Mouse (Mus musculus) forebrain, embryonic 13.5 days (tissue): Measurements from ENCODE around the gene Nos2. TPM values are rescaled to one million over a fixed set of nuclear protein-coding genes. Genes with fewer than 3 reads are reported as not detected.
"Not testable (repeated sequence)": the region's sequence is repeated elsewhere in the genome, so short reads cannot be mapped to it uniquely, and the experiment has no call there.

Experiments
- ATAC-seq: fragments of 200-750 bp; cut with Nextera tagmentation; 2 replicates; pipeline ENCODE4 v1.8.0; 2017
- H3K27ac ChIP-seq: fragments of 300-500 bp; sonication (generic); 2 replicates; pipeline ENCODE4 v1.5.1; 2015; ENCODE audit warnings: inconsistent platforms, mild to moderate bottlenecking, moderate library complexity
- H3K27me3 ChIP-seq: fragments of 300-500 bp; sonication (generic); 2 replicates; pipeline ENCODE4 v1.6.1; 2015; ENCODE audit warnings: mild to moderate bottlenecking, inconsistent platforms
- H3K36me3 ChIP-seq: fragments of 300-500 bp; sonication (generic); 2 replicates; pipeline ENCODE4 v1.6.1; 2015; ENCODE audit warnings: mild to moderate bottlenecking, inconsistent platforms; ENCODE audit not compliant: poor library complexity, severe bottlenecking
- H3K4me1 ChIP-seq: fragments of 300-500 bp; sonication (generic); 2 replicates; pipeline ENCODE4 v1.6.1; 2015; ENCODE audit warnings: inconsistent platforms
- H3K4me2 ChIP-seq: fragments of 300-500 bp; sonication (generic); 2 replicates; pipeline ENCODE4 v1.6.1; 2015; ENCODE audit warnings: inconsistent platforms, mild to moderate bottlenecking, moderate library complexity
- H3K4me3 ChIP-seq: fragments of 300-500 bp; sonication (generic); 2 replicates; pipeline ENCODE4 v1.5.1; 2015; ENCODE audit warnings: mild to moderate bottlenecking, inconsistent platforms
- H3K9ac ChIP-seq: fragments of 300-500 bp; sonication (generic); 2 replicates; pipeline ENCODE4 v1.6.1; 2015; ENCODE audit warnings: mild to moderate bottlenecking, inconsistent platforms
- H3K9me3 ChIP-seq: fragments of 300-500 bp; sonication (generic); replicated peaks from 2 replicates; pipeline ENCODE4 v1.6.1; 2016; ENCODE audit warnings: inconsistent platforms
- WGBS: fragments of 180-500 bp; shearing (Covaris S2); methylation state at CpG from one replicate; pipeline ENCODE4 v1.1.7; 2015; 5-methylcytosine and 5-hydroxymethylcytosine counted together
- polyA plus RNA-seq: library from polyadenylated mRNA; unstranded; fragments of >200 nt; fragmentation: Nextera tagmentation; extraction: Ambion mirVana; gene quantifications from 2 replicates; pipeline ENCODE4 v1.2.1, GENCODE M21; 2015

Nos2 gene
- polyA plus RNA-seq, 1 experiment from 2014 or later = 0.57 TPM

DNA sequence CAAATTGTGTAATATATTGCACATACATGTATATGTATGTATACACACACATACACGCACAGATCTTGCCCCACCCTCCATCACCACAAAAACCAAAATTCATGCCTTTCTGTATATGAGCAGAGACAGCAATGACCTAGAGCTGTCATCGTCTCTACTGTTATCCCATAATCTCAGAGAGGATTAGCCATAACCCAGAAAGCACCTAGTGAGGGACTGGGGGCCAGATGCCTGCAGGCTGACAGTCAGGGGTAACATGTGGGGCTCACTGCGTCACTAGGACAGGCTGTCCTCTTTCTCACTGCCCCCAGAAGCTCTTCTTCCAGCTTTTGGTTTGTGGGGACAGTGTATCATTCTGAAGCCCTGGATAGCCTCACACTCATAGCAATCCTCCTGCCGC, 81.3 kb downstream of the Nos2 start:
- Histone ChIP-seq H3K27ac (no peak overlapping the region), H3K4me1 (no peaks in the 10 kb centered on the region), H3K27me3 (no peaks in the 10 kb centered on the region), H3K36me3 (no peaks in the 10 kb centered on the region), H3K9me3 (peaks cover 5% of the 10 kb centered on the region), H3K9ac (no peak overlapping the region), H3K4me3 (no peak overlapping the region), H3K4me2 (no peak overlapping the region)
- ATAC-seq = no peak
- 87% methylated on average over 4 of the region's 4 CpGs for WGBS

- WGBS = 83% methylated on average over 5 of the region's 5 CpGs
- Histone ChIP-seq H3K4me2 (no peak overlapping the region), H3K27me3 (no peaks in the 10 kb centered on the region), H3K36me3 (no peaks in the 10 kb centered on the region), H3K4me1 (no peaks in the 10 kb centered on the region), H3K9me3 (peaks cover 3% of the 10 kb centered on the region; the same call in 1 of the 2 replicates), H3K27ac (no peak overlapping the region), H3K4me3 (no peak overlapping the region), H3K9ac (no peak overlapping the region)
- no peak for ATAC-seq
These were observed 82.0 kb downstream of the Nos2 start for GRCm38 (mm10) chr11:79002551-79002951.

GRCm38 (mm10) chr11:79003053-79003768, 82.6 kb downstream of the Nos2 start:
- H3K4me3 ChIP-seq = no peak overlapping the region
- no peaks in the 10 kb centered on the region for H3K9me3 ChIP-seq
- WGBS = 87% methylated on average over 11 of the region's 11 CpGs
- H3K4me2 ChIP-seq = no peak overlapping the region
- H3K36me3 ChIP-seq = no peaks in the 10 kb centered on the region
- H3K27me3 ChIP-seq = no peaks in the 10 kb centered on the region
- H3K9ac ChIP-seq = no peak overlapping the region
- H3K4me1 ChIP-seq = no peaks in the 10 kb centered on the region
- no peak for ATAC-seq
- H3K27ac ChIP-seq = no peak overlapping the region

DNA sequence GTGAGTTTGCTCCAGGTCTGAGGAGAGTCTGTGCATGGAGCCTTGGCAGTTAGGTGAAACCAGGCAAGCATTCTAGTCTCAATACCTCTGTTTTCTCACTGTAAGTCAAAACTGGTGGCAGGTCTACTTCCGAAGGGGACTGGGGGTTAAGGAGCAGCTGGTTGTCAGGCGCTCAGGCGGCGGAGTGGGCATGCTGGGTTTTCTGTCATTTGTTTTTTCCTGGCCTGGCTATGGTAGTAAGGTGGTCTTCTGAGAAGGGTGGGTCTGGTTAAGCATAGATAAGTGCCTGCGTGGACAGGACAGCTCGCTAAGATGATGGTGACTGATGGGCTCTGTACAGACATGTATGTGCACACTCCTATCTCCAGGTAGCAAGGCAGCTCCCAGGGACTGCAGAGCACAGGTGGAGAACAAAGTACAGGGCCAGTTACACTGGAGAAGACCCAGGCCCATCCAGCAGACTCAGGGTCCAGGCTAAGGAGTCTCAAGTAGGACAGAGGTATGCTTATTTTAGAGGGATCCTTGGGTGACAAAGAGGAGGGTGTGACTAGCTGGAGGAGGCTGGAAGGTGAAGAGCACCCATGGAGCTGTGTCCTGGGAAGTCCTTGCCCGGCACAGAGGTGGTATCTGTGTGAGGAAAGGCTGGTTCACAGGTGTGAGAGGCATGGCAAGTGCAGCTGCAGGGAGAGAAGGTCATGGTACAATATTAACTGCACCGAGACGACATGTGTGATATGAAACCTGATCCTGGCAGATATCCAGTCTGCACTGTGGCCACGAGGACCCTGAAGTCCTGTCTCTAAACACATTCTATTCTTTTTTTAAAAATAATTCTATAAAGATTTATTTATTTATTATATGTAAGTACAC, 83.4 kb downstream of the Nos2 start:
- no peaks in the 10 kb centered on the region for H3K36me3 ChIP-seq
- ATAC-seq = no peak
- H3K4me1 ChIP-seq = no peaks in the 10 kb centered on the region
- H3K9ac ChIP-seq = no peak overlapping the region
- WGBS = 91% methylated on average over 10 of the region's 10 CpGs
- no peak overlapping the region for H3K4me2 ChIP-seq
- H3K9me3 ChIP-seq = no peaks in the 10 kb centered on the region
- H3K4me3 ChIP-seq = no peak overlapping the region
- no peak overlapping the region for H3K27ac ChIP-seq
- H3K27me3 ChIP-seq = no peaks in the 10 kb centered on the region

DNA sequence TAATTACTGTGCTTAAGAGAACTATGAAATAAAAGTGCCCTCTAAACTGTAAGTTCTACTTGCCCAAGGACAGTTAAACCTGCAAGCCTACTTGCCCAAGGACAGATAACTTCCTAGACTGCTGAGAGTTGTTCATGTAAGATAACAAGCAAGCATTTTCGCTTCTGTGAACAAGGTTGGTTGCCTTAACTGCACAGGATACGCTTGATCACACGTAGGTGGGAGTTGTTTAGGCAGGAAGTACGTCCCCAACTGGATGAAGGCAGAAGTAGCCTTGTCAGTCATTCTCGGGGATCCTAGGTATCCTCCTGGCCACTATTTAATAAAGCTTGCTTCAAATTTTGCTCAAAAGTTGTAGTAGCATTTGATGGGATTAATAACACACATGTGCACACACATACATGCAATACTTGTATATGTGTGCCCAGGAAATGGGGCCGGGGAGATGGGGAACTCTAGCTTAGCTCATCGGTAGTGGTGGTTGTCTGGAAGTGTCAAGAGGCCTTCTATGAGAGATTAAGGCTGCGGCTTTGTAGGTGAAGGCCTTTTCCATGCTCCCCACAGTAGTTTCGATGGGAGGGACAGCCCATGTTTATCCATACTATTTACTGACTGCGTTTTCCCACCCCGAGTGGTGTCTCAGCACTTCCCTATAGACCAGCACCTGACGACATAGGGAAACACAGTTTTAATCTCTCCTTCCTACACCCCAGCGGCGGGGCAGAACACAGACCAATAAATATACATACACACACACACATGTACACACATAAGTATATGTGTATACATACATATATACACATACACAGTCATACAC, 85.2 kb downstream of the Nos2 start:
- Histone ChIP-seq H3K27me3 (no peaks in the 10 kb centered on the region), H3K4me1 (no peaks in the 10 kb centered on the region), H3K36me3 (no peaks in the 10 kb centered on the region), H3K27ac (no peak overlapping the region), H3K4me3 (no peak overlapping the region), H3K9me3 (no peaks in the 10 kb centered on the region), H3K4me2 (no peak overlapping the region), H3K9ac (no peak overlapping the region)
- no peak for ATAC-seq
- WGBS = 90% methylated on average over 14 of the region's 14 CpGs

GRCm38 (mm10) chr11:79006417-79006816, 85.8 kb downstream of the Nos2 start:
- no peaks in the 10 kb centered on the region for H3K36me3 ChIP-seq
- no peaks in the 10 kb centered on the region for H3K4me1 ChIP-seq
- H3K4me2 ChIP-seq = no peak overlapping the region
- H3K27me3 ChIP-seq = no peaks in the 10 kb centered on the region
- H3K4me3 ChIP-seq = no peak overlapping the region
- no peak overlapping the region for H3K27ac ChIP-seq
- H3K9me3 ChIP-seq = no peaks in the 10 kb centered on the region
- H3K9ac ChIP-seq = no peak overlapping the region
- ATAC-seq = no peak
- 67% methylated on average over 5 of the region's 5 CpGs for WGBS

- not testable (repeated sequence) for H3K4me1 ChIP-seq, H3K36me3 ChIP-seq, ATAC-seq, H3K9me3 ChIP-seq, H3K4me2 ChIP-seq, H3K4me3 ChIP-seq, H3K9ac ChIP-seq, H3K27me3 ChIP-seq, H3K27ac ChIP-seq
- WGBS = 87% methylated on average over 3 of the region's 3 CpGs
These were observed 86.8 kb downstream of the Nos2 start for GRCm38 (mm10) chr11:79007356-79007755.

GRCm38 (mm10) chr11:79008007-79008775, 87.6 kb downstream of the Nos2 start:
- 88% methylated on average over 6 of the region's 6 CpGs for WGBS

DNA sequence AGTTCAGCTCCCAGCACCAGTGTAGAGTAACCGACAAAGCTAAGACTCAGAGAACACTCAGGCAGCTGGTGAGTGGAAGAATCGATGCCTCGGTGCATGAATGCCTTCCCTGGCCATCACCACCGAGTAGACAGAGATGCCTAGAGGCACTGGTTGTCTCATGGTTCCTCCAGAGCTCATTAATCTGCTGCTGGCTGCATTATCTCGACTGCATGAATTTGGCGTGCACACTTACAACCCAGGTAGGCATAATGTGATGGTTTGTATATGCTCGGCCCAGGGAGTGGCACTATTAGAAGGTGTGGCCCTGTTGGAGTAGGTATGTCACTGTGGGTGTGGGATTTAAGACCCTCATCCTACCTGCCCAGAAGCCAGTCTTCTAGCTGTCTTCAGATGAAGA, 88.3 kb downstream of the Nos2 start:
- no peaks in the 10 kb centered on the region for H3K36me3 ChIP-seq
- 91% methylated on average over 7 of the region's 7 CpGs for WGBS
- H3K4me3 ChIP-seq = no peak overlapping the region
- no peaks in the 10 kb centered on the region for H3K27me3 ChIP-seq
- ATAC-seq = no peak
- H3K4me2 ChIP-seq = no peak overlapping the region
- H3K9me3 ChIP-seq = no peaks in the 10 kb centered on the region
- H3K4me1 ChIP-seq = no peaks in the 10 kb centered on the region
- H3K27ac ChIP-seq = no peak overlapping the region
- no peak overlapping the region for H3K9ac ChIP-seq

More at GRCm38 (mm10) chr11:79008007-79008775, 87.6 kb downstream of the Nos2 start:
- ATAC-seq = no peak
- Histone ChIP-seq H3K27ac (no peak overlapping the region), H3K9ac (no peak overlapping the region), H3K4me1 (no peaks in the 10 kb centered on the region), H3K4me3 (no peak overlapping the region), H3K36me3 (no peaks in the 10 kb centered on the region), H3K9me3 (no peaks in the 10 kb centered on the region), H3K27me3 (no peaks in the 10 kb centered on the region), H3K4me2 (no peak overlapping the region)
